Mouse (Mus musculus) liver (tissue): ENCODE data around the gene Ugt8a.

Experiments used
- DNase-seq: peaks from one replicate; pipeline ENCODE4 v3.0.0-alpha.2; 2020; ENCODE audit warnings: mixed read lengths

Gene Ugt8a

DNA sequence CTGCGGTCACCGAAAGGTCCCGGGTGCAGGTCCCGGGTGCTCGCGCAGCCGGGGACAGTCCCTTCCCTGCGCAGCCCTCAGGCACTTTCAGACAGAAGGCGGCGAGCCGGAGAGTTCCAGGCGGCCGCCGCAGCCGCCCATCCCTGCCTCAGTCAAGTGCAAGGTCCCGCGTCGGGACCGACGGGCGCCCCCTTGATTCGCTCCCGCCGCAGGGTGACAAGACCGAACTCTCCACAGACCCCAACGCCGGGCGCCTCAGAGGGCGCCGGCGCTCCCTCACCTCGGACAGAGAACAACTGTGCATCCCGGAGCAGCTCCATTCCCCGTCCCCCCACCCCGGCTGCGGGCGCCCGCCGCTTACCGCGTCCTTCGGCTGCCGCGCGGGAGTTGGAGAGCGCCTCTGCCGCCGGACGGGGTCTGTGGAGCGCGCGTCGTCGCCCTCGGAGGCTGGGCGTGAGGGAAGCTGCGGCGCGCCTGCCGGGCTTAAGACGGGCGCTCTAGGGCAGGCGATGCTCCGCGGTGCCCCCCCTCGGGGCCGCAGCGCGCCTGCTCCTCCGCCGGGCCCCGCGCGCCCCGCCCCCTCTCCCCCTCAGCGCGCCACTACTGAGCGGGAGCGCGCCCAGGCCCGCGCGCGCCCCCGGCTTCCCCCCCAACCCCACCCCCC, at the start of gene Ugt8a:
Ugt8a (minus strand) TSS at position 528 of the 664 bp plus-strand sequence.
- DNase-seq = no peak

DNA sequence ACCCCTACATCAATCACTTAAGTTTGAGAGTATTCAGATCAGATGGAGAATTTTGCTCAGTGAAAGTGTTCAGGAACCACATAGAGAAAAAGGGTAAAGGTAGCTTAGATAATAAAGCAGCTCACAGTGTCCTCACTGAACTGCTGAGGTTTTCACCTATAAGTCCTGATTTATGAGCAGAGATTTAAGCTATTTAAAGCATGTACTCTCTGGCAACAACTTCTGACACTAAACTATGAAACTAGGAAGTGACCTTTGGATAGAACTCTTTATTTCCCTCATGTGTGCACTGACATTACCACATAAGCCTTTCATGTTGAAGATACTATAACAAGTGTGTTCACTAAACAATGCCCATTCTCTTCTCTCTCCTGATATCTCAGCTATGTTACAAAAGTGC, 48.2 kb upstream of the Ugt8a start:
- no peak for DNase-seq

GRCm38 (mm10) chr3:125983707-125984420, 45.4 kb upstream of the Ugt8a start:
- no peak for DNase-seq

DNA sequence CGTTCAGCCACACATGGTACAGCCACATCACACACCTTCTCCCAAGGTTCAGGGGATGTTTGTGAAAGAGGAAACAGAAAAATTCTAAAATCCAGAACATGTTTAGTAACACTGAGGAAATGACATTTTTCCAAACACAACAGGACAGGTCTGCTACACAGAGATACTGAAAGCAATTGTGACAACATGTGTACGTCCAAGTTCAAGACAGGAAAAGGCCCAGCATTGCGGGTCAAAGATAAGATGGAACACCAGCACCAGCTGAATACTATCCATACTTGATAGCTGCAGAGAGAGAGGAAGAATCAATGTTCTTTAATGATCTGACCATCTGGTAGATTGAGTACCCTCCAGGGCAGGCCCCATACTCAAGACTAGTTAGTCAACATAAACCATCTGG, 41.1 kb upstream of the Ugt8a start:
- DNase-seq = no peak

DNA sequence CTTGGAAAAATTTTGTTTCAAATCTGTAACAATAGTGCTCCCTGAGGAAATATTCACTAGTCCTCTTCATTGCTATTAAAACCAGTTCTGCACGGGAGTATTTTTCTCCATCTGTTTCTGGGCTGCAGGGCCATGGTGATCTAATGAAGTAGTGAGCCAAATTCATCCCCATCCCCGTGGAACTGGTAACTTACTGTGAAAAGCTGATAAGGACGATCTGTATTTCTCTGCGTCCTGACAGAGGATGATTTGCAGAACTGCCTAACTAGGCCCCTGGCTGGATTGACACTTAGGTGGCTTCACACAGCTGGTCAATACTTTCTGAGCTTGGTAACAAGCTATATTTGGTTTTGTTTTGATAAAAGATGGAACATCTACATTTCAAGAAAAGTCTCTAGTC, 37.5 kb upstream of the Ugt8a start:
- DNase-seq = no peak

- no peak for DNase-seq
Measured at GRCm38 (mm10) chr3:125969458-125969857, 31.0 kb upstream of the Ugt8a start.

DNA sequence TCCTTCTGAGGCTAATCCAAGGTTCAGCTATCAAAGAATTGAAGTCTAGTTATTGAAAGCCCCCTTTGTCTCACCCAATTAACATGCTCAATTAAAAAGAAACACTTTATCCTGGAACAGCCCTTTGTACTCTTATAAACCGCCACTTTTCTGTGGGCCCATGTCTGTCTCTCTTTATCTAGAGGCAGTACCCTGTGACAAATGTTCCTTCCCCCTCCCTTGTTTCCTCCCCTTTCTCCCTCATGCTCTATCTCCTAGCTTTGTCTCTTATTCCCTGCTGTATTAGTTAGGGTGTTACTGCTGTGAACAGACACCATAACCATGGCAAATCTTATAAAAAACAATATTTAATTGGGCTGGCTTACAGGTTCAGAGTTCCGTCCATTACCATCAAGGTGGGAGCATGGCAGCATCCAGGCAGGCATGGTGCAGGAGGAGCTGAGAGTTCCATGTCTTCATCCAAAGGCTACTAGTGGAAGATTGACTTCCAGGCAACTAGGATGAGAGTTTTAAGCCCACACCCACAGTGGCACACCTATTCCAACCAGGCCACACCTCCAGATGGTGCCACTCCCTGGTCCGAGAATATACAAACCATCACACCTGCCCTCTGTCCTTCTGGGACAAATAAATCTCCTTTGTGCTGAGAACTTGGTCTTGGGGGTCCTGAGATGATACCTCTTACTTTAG, 17.9 kb upstream of the Ugt8a start:
- DNase-seq = no peak

- no peak for DNase-seq
Measured at GRCm38 (mm10) chr3:125954881-125955280, 16.5 kb upstream of the Ugt8a start.

- DNase-seq = no peak
Measured at GRCm38 (mm10) chr3:125940811-125941210, 2.4 kb upstream of the Ugt8a start.

DNA sequence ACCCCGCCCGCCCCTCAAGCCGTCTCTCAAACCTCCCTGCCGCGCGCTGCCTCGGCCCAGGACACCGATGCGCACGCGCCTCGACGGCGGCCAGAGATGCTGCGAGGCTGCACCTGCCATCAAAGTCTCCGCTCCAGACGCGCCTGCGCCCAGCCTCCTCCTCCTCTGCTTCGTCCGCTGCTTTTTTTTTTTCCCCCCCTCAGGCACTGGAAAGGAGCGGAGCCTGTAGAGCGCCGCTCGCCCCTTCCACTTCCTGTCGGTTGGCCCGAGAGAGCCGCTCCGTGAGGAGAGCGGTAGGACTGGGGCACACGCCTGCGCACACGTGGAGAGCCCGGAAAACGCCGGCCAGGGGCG, 314 bp upstream of the Ugt8a start:
- DNase-seq = no peak

- DNase-seq = no peak
Measured at GRCm38 (mm10) chr3:125937536-125938091, 805 bp downstream of the Ugt8a start.

DNA sequence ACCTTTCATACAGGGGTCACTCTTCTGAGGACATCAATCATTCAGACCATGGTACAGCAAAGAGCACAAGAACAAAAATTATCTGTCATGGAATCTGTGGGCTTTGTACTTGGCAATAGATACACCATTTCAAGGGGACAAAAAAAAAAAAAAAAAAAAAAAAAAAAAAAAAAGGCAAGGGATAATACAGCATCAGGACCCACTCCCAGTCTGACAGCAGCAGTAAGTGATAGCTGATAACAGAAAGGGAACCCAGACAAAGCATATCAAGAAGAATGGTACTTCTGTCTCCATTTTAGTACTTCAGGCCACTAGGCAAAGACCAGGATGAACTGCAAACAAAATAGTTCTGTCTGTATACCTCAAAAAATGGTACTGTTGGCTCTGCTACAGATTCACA, 2.6 kb downstream of the Ugt8a start:
- DNase-seq = no peak

GRCm38 (mm10) chr3:125932594-125933237, 5.7 kb downstream of the Ugt8a start:
- DNase-seq = no peak

DNA sequence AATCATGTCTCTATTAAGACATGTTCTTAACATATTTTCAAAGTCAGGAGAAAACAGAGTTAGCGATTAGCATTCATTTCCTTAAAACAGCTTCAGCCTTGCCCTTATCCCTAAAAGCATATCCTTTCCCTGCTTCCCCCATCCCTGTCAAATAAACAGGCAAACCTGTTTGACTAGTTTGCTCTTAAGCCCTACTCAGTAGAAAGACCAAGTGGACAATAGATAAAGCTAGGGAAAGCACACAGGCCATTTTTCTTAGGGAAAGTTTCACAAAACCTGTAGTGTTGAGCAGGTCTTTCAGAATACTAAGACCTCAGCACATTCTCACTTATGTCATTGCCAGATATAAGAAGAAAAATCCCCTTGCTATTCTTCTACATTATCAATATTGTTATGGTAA, 7.4 kb downstream of the Ugt8a start:
- no peak for DNase-seq

DNA sequence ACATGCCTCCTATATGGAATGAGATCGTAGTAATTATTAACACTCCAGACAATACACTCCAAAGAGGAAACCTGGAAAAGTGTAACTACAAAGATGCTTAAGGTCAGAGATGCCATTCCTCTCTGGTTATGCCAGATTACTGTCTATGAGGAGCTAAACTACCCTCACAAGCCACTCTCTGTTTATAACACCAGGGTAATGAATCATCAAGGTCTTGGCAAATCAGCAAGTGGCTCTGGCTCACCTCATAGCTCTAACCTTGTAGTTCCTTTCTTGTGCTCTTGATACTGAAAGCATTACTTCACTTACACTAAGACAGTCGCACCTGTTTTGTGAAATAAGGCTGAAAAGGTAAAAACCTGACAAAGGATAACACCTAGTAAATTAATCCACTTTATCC, 17.5 kb downstream of the Ugt8a start:
- DNase-seq = no peak

DNA sequence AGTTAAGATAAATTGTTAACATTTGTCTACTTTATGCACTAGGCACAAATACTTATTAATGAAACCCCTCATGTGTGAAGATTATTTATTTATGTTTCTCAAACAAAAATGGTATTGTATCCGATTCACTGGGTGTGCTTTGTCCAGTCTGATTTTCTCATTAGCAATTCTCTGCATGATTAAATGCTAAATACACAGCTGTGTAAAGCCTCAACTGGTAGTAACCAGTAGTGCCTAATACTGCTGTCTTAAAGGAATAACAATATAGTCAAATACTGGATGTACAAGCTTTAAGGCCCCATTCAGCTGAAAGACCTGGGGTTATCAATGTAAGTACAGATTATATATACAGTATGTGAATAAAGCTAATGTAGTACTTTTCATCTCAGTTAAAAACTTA, 39.4 kb downstream of the Ugt8a start:
- no peak for DNase-seq

GRCm38 (mm10) chr3:125887109-125887508, 51.3 kb downstream of the Ugt8a start:
- DNase-seq = no peak

- no peak for DNase-seq
Measured at GRCm38 (mm10) chr3:125884879-125885278, 53.5 kb downstream of the Ugt8a start.

DNA sequence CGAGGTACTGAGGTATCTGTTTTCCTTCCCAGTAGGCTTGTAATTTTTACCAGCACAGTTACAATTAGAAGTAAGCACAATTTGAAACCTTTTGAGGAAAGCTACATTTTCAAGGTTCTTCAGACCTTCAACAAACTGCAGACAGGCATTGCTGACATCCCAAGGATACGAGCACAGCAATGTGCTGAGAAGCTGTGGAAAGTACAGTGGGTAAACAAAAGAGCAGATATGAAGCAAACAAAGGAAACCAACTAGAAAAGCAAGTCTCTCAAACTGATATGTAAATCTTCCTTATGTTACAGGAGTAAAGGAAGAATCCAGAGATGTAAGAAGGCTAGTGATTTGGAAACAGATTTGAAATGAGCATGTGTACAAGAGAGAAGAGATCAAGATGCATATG, 54.0 kb downstream of the Ugt8a start:
- DNase-seq = no peak

GRCm38 (mm10) chr3:125883009-125883408, 55.4 kb downstream of the Ugt8a start:
- no peak for DNase-seq

DNA sequence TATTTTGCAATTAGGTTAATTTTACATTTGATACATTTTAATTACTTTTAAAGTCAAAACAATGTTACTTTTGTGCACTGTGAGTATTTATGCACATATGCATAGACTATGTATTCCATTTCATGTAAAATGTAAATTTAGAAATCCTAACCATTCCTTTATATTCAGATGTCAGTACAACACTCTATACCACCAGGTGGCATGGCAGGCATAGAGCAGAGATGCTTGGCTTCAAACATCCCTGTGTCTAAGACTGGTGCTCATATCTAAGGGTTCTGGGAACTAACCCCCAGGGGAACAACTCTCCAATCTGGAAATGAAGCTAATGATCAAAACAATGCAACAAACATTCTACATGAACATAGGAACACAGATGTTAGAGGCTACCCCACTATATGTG, 56.6 kb downstream of the Ugt8a start:
- no peak for DNase-seq

- DNase-seq = no peak
Measured at GRCm38 (mm10) chr3:125874371-125874770, 64.0 kb downstream of the Ugt8a start.

DNA sequence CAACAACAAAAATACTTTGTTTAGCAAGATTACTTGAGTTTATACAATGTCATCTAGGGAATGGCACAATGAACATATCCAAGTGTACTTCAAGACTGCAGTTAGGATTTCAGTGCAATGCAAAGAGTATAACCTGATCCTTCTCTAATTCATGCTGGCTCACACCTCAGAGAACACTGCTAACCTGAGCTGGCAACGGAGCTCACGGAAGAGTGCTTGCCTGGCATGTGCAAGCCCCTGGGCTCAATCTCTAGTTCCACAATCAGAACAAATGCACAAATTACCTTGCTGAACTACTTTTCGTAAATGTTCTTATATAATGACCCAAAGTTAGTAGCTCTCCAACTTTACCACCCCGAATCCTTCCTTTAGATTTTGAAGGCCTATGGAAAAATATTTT, 68.5 kb downstream of the Ugt8a start:
- no peak for DNase-seq
